Mouse (Mus musculus) cortical plate, adult 2 months (tissue): Measurements from ENCODE around the gene Ptma.

Source experiments
- CTCF ChIP-seq: fragments of 200-500 bp; IDR thresholded peaks from 2 replicates; pipeline ENCODE4 v1.5.1; 2011; ENCODE audit warnings: mild to moderate bottlenecking, control low read depth, low read length; ENCODE audit not compliant: insufficient read depth; ENCODE audit errors: extremely low read depth
- POLR2A ChIP-seq: fragments of 200-500 bp; IDR thresholded peaks from 2 replicates; pipeline ENCODE4 v1.6.1; 2011; ENCODE audit warnings: mild to moderate bottlenecking, low read length, control low read depth; ENCODE audit not compliant: insufficient read depth; ENCODE audit errors: extremely low read depth

DNA sequence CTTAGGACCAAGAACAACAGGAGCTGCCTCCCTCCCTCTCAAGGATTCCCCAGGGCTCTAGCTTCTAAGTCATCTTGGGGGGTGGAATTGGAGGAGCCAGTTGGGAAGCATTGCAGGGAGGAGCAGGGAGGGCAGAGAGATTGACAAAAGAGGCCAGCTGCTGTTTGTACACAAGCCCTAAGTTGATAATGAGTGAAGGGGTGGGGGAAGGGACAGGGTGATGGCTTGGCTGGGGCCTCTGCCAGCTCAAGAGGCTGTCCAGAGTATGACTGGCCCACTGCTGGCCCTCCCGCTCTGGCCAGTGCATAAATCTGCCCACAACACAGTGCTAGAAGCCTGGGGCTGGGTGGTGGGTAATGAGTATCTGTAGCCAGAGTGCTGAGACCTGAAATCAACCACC lies 21.1 kb upstream of the Ptma start:
- TF ChIP-seq CTCF: no peak
- no peak for TF ChIP-seq POLR2A
